Mouse (Mus musculus) liver, adult (tissue): Measurements from ENCODE around the gene Rasgrp3.

Experiments used
- GATA4 ChIP-seq: IDR thresholded peaks from 2 replicates; pipeline ENCODE4 v1.6.1; 2014; ENCODE audit warnings: mild to moderate bottlenecking, low read length; ENCODE audit not compliant: insufficient replicate concordance

The Rasgrp3 gene

DNA sequence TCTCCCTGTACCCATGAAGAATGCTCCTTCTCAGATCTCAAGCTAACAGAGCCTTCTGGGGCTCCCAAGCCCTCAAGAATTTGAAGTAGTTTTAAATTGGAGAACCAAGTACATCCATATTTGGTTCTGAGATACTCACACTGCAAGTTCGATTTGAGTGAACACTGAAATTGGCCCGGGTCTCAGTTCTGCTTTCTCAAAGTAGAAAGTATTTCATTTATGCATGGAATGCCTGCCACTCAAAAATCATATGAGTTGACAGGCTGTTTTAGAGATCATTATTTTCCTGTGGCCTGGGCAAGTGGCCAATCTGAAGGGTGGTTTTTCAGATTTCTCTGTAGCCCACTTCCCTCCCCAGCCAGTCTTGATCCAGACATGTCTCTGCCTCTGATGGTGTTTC lies 36.7 kb downstream of the Rasgrp3 start:
- no peak for TF ChIP-seq GATA4

DNA sequence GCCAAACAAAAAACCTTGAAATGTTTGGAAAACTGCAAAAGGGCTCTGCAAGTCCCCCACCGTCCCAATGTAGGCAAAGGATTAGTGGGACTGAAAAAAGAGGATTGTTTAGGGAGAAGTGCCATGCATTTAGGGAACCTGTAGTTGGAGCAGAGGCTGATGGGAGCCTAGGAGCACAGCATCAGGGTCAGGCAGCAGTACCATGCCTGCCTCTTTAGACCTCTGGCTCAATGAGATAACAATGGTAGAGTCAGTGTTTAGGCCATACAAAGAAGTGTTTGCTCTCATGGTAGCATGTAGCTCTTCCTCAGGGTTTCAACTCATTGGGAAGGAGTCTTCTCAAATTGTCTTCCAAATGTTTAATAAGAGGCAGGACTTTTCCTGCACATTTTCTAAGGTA lies 40.3 kb downstream of the Rasgrp3 start:
- TF ChIP-seq GATA4: no peak

GRCm38 (mm10) chr17:75476736-75477416 lies 41.2 kb downstream of the Rasgrp3 start:
- TF ChIP-seq GATA4: no peak

DNA sequence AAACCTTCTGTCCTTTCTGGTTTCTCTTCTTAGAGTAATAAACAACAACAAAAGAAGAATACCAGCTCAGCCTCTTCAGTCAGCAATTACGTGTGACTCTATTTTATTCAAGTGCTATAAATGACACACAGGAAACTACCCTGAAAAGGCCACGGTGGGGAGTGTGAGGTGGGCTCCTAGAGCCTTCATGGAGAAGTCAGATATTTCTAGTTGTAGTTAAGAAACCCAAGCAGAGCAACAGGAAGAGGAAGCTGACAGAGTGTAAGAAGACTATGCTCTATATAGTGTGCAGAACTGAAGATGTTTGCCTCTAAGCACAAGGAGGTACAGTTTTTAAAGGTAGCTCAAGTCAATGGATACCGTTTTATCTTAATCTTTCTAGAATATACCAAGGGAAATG lies 42.0 kb downstream of the Rasgrp3 start:
- no peak for TF ChIP-seq GATA4

DNA sequence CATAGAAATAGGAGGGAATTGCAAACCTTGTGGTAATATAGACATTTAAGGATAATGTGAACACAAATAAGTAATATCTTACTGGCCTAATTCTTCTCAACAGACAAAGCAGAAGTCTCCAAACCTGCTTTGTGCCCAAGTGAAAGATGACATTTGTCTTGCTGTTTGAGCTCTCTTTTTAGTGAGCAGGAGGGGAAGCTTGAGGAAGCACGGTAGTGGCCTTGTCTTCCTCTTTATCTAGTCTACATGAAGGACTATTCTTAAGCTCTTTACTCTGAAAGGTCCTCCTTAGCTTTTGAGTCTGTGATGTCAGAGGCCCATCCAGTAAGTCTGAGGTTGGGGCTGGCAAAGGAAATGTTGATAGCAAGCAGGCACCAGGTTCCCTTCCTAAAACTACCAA lies 43.1 kb downstream of the Rasgrp3 start:
- no peak for TF ChIP-seq GATA4

DNA sequence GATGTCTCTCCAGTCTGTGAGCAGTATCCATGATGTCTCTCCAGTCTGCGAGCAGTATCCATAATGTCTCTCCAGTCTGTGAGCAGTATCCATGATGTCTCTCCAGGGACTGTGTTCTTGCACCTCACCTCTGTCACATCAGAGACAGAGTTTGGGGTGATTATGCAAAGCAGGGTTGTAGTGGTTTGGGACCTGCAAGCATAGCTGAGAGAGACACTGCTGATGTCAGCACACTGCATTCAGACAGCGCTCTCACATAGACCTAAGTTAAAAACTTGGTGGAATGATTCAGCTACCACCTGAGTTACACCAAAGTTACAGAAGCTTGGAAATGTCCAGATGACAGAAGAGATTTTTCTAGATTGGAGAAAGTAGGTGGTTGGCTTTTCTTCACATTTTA lies 44.0 kb downstream of the Rasgrp3 start:
- TF ChIP-seq GATA4: no peak

- TF ChIP-seq GATA4: no peak
These were observed 44.7 kb downstream of the Rasgrp3 start for GRCm38 (mm10) chr17:75480379-75480778.

GRCm38 (mm10) chr17:75486205-75486604 lies 50.5 kb downstream of the Rasgrp3 start:
- no peak for TF ChIP-seq GATA4

- TF ChIP-seq GATA4: no peak
These were observed 59.5 kb downstream of the Rasgrp3 start for GRCm38 (mm10) chr17:75495213-75495612.

DNA sequence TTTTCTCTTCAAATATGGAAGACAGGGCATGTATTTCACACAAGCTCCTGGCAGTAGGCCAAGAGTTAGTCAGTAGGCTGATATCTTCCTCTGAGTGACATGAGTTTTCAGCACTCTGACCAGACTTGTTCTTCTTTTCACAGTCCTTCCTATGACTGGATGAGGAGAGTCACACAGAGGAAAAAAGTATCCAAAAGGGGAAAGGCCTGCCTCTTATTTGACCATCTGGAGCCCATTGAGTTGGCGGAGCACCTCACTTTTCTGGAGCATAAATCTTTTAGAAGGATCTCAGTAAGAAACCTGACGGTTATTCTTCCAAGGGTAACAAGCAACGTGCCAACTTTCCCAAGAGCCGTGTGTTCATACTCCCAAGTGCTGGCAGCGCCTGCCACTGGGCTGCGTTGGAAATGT lies 62.5 kb downstream of the Rasgrp3 start:
- TF ChIP-seq GATA4: no peak

GRCm38 (mm10) chr17:75503031-75503430 lies 67.3 kb downstream of the Rasgrp3 start:
- no peak for TF ChIP-seq GATA4

DNA sequence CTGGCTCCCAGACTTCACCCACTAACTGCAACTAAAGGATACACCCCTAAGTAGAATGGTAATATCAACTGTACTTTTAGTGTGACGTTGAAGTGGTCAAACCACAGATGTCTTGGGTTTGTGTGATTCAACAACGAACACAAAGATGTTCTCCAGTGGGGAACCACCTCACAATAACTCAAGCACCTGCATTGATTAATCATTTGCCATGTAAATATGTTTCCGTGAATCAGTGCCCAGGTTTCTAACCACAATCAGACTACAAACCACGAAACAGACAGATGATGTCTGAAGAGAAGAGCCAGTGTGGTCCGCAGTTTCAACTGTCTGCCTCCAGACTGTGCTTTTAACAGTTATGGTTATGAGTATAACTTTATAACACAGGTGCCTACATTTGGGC lies 69.4 kb downstream of the Rasgrp3 start:
- no peak for TF ChIP-seq GATA4

DNA sequence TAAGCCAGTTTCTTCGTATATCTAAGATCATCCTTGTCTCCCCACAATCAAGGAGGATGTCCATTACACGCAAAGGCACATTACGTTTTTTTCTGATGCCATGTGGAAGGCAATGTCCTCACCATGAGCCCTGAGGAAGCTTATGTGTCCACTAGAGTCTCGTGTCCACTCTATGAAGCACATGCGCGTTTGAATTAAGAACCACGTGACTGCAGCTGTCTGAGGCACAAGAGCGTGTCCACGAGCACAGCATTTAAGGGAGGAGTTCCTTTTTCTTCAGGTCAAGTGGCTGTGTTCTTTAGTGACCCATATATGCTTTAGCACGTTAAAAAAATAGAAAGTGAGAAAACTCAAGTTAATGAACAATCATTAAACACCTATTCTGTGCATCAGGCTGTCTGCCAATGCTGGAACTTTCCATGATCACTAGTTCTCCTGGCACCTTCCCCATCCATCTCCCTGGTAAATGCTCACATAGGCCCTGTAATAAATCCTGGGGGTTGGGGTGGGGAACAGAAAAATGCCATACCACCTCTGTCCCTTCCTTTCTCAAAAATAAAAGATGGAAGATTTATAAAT lies 70.5 kb downstream of the Rasgrp3 start:
- no peak for TF ChIP-seq GATA4

DNA sequence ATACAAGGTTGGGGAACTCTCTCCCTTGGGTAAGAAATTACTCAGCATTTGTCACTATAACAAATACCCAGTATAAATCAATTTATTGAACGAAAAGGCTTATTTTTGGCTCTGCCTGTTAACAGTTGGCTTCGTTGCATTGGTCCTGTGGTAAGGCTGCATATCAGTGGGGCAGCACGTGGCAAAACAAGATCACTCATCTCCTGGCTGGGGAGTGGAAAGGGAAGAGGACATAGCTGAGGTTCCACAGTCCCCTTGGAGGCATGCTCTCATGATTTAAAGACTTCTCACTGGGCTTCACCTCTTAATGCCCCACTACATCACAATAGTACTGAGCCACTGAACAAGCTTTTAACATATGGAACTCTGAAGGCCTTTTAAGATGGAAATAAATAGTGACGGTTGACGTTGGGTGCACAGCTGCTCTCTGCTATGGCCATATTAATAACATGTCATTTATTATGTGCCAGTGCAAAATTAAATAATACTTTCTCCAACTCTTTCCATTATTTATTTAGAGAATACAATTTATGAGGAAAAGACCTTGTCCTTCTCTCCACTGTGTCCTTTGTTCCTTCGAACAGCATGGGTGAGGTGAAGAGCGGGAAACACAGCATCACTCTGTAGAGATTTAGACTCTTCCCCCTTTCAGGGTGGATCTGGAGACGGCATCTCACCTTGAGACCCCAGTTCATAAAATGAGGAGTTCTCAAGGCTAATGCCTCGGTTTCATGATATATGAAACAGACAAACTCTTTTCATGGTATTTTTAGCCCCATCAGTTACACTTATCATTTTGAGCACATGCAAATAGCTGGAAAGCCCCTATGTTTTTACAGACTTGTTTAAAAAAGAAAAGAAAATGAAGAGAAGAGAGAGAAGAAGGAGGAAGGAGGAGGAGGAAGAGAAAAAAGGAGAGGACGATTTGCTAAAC lies 71.3 kb downstream of the Rasgrp3 start:
- TF ChIP-seq GATA4: no peak

DNA sequence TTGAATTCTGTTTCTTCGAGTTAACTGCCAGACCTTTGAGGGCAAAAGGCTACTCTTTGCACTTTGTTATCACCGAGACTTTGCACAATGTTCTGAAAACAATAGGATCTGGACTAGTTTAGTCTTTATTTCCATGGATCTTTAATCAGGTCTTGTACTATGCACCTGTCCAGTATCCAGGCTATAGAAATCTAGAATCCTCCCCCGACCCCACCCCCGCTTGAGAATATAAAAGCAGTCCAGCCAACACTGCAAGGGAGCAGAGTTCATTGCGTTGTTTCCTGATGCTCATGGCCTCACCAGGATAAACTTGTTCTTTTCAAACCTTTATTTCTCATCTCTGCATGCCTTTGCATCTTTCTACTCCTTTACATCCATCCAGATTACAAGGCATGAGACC lies 73.6 kb downstream of the Rasgrp3 start:
- TF ChIP-seq GATA4: no peak

GRCm38 (mm10) chr17:75516591-75516990 lies 80.9 kb downstream of the Rasgrp3 start:
- no peak for TF ChIP-seq GATA4

GRCm38 (mm10) chr17:75518181-75518901 lies 82.6 kb downstream of the Rasgrp3 start:
- TF ChIP-seq GATA4: no peak
